Mouse (Mus musculus): ENCODE measurements around the gene Clpx.
A peak's percentile ranks its signal among the peaks of the same experiment; 100 is the strongest.
"Not testable (repeated sequence)": the region's sequence is repeated elsewhere in the genome, so short reads cannot be mapped to it uniquely, and the experiment has no call there.

Gene Clpx

GRCm38 (mm10) chr9:65289988-65290387 is 4.1 kb upstream of the Clpx start:
- no peak for DNase-seq (ENCODE audit: extremely low read depth, low read depth, low spot score)

DNA sequence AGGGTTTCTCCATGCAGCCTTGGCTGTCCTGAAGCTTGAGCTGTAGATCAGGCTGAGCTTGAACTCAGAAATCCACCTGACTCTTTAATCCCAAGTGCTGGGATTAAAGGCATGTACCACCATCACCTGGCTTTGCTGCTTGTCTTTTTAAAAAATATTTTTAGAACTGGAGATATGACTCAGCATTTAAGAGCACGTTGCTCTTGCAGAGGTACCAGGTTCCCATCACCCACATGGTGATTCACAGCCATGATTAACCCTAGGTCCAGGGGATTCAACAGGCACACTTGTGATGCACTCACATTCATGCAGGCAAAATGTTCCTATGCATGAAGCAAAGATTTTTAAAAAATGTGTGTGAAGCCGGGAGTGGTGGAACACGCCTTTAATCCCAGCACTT is 1.6 kb upstream of the Clpx start:
- no peak for DNase-seq (ENCODE audit: extremely low read depth, low read depth, low spot score)

DNA sequence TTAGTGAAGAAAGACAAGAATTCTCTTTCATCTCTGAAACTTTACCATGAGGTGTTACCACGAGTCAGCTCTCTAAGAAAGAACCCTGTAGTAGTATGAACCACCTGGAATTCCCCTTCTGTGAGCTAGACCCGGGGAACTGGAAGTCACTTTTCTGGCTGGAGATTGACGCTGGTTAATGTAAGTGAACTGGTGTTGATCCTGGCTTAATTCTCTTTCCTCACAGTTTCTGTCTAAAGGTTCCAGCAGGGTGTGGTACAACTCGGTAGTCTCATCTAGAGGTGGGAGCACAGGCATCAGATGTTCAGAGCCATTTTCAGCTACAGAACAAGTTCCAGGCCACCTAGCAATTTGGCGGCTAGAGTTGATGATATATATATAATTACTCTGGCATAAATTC is 941 bp upstream of the Clpx start:
- DNase-seq (ENCODE audit: extremely low read depth, low read depth, low spot score), result no peak

DNA sequence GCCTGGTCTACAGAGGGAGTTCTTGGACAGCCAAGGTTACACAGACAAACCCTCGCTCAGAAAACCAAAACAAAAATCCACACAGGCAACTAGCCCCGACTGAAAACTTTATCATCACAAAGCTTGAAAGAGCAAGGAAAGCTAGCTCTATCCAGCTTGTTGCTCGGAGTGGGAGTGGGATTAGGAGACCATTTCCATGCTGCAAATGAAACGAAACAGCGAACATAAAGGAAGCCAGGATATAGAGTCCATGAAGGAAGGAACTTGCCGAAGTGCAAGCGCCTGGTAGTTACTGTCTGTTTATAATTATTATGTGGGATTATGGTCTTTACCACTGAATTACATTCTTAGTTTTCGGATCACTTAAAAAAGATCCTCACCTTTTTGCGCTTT is 484 bp upstream of the Clpx start:
- DNase-seq (ENCODE audit: extremely low read depth, low read depth, low spot score), result no peak

- no peak for DNase-seq (ENCODE audit: extremely low read depth, low read depth, low spot score)
Observed at GRCm38 (mm10) chr9:65294716-65295378, 787 bp downstream of the Clpx start.

DNA sequence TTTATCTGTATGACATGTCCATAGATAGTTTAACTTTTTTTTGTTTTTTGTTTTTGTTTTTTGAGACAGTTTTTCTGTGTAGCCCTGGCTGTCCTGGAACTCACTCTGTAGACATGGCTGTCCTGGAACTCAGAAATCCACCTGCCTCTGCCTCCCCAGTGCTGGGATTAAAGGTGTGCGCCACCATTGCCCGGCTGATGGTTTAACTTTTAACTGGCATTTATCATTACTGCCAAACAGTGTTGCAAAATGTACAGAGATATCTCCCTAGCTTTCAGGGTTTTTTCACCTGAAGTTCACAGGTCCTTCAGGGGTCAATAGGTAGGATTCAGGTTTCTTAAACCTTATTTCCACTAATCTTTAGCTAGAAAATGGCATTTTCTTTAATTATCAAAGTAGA is 3.0 kb downstream of the Clpx start:
- DNase-seq (ENCODE audit: extremely low read depth, low read depth, low spot score), result no peak

GRCm38 (mm10) chr9:65298761-65299160 is 4.7 kb downstream of the Clpx start:
- DNase-seq (ENCODE audit: extremely low read depth, low read depth, low spot score), result no peak

DNA sequence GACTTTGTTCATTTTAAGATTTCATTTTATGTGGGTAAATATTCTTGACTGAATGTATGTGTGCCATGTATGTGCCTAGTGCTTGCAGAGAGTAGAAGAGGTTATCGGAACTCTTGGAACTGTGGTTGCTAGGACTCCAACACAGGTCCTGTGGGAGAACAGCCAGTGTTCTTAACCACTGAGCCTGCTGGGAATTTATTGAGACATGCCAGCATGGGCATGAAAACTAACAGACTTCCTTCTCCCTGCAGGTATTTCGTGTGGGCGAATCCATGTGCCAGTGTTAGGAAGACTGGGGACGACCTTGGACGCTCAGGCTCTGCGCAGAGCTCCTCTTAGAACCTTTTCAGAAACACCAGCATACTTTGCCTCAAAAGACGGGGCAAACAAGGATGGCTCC is 5.6 kb downstream of the Clpx start:
- peak; percentile 89 for DNase-seq (ENCODE audit: extremely low read depth, low read depth, low spot score)

DNA sequence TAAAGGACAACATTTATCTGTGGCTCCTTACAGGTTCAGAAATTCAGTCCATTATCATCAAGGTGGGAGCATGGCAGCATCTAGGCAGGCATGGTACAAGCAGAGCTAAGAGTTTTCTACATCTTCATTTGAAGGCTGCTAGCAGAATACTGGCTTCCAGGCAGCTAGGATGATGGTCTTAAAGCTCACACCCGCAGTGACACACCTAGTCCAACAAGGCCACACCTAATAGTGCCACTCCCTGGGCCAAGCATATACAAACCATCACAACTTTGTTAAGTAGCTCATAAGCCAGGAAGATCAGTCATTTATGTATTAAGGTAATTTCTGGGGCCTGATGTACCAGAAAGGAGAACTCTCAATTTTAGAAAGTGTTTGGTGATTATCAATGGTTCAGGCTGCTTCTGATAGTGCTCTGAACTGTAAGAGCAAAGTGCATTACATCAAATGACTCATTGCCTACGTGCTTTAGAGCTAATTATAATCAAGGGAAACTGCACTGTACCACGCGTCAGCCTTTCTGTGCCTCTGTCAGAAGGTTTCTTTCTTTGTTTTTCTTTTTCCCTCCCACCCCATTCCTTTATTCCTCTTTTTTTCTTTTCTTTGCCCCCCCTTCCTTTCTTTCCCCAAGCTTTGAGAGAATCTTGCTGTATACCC is 8.4 kb downstream of the Clpx start:
- no peak for DNase-seq (ENCODE audit: extremely low read depth, low read depth, low spot score)

DNA sequence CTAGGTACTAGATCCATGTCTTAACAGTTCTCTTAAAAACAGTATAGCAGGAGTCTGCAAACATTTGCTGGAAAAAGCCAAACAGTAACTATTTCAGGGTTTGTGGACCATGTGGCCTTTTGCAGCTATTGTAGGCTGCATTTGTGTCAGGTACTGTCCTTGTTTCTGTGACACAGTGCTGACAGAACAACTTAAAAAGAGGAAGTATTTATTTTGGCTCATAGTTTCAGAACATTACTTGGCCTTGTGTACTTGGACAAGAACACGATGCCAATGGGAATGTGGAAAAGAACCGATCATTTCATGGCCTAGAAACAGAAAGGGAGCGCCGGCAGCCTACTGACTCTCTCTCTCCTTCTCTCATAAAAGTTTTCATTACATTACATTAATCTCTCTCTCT is 9.5 kb downstream of the Clpx start:
- DNase-seq (ENCODE audit: extremely low read depth, low read depth, low spot score), result no peak

DNA sequence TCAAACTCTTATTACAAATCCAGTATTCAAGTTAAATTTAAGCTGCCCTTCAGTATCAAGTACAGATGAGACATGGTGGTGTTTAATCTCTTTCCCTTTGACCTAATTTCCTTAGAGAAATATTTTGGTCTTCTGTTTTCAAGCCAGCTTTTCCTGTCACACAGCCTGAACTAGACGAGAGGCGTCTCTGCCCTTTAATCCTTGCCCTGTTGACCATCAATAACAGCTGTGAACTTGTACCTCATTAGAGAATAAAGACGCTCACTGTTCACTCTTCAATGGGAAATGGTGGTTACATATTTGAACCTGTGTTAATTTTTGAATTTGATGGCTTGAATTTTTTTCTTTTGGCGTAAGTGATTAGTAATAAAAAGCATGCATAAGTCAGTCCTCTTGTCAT is 10.2 kb downstream of the Clpx start:
- DNase-seq (ENCODE audit: extremely low read depth, low read depth, low spot score), result no peak

DNA sequence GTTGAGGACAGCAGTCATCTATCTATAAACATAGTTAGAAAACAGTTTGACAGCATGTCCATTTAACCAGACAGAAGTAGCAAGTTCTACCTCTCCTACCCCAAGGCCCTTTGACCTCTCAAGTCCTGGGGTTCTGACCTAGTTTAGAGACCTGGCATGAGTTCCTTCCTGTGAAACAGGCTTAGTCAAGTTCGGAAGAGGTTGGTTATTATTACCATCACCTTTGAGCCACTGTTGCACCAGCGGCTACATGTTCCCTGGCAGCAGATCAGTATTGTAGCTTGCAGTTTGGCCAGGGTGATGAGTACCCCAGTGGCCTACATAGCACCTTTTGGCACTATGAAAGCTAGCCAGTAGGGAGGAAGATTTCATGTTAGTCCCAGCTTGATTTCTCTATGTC is 12.6 kb downstream of the Clpx start:
- peak; percentile 87 for DNase-seq (ENCODE audit: extremely low read depth, low read depth, low spot score)

DNA sequence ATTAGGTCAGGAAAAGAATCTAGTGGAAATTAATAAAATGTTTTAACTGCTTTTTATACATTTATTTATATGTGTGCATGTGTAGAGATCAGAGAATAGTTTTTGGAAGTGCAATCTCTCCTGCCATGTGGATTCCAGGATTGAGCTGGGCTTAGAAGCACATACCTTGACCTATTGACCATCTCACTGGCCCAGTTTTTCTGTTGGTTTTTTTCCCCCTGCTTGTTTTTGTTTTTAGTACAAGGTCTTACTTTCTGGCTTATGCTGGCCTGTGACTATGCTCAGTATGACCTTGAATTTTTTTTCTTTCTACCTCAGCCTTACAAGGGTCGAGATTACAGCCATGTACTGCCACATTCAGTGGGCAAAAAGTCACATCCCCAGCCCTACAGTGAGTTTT is 14.0 kb downstream of the Clpx start:
- no peak for DNase-seq (ENCODE audit: extremely low read depth, low read depth, low spot score)

DNA sequence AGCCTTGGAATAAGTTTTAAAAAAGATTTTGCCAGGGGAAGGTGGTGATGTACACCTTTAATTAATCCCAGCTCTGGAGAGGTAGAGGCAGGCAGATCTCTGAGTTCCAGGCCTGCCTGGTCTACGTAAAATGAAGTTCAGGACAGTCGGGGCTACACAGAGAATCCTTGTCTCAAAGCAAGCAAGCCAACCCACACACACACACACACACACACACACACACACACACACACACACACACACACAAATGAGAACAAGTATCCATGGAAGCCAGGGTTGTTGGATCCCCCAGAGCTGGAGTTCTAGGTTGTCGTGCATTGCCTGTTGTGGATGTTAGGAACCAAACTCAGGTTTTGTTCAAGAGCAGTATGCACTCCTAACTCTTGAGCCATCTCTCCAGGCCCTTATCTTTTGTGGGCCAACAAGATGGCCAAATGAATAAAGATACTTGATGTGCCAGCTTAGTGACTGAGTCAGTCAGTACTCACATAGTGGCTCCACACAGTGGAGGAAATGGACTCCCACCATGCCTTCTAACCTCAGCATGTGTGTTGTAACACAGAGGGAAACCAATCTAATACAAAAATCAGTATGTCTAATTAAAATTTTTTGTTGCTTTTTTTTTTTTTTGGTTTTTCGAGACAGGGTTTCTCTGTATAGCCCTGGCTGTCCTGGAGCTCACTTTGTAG is 18.8 kb downstream of the Clpx start:
- DNase-seq (ENCODE audit: extremely low read depth, low read depth, low spot score), result no peak

- DNase-seq (ENCODE audit: extremely low read depth, low read depth, low spot score), result no peak
Observed at GRCm38 (mm10) chr9:65313846-65314245, 19.8 kb downstream of the Clpx start.

DNA sequence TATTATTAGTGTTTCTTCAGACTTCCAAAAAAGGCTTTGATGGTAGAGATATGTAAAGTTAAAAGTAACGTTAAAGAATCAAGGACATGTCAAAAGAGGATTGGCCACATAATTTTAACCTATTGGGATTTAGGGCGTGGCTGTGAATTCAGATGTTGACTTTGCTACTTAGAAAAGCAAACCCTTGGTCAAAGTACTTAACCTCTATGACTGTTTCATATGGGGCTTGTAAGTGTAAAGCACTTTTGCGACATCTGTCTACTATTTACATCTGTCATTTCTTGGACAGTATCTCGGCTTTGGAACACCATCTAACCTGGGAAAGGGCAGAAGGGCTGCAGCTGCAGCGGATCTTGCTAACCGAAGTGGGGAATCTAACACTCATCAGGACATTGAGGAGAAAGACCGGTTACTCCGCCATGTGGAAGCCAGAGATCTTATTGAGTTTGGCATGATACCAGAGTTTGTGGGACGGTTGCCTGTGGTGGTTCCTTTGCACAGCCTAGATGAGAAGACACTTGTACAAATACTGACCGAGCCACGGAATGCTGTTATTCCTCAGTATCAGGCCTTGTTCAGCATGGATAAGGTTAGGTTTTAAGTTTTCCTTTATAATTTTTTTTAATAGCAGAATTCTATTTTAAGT is 28.3 kb downstream of the Clpx start:
- no peak for DNase-seq (ENCODE audit: extremely low read depth, low read depth, low spot score)

- no peak for DNase-seq (ENCODE audit: extremely low read depth, low read depth, low spot score)
Observed at GRCm38 (mm10) chr9:65325971-65326370, 31.9 kb downstream of the Clpx start.

DNA sequence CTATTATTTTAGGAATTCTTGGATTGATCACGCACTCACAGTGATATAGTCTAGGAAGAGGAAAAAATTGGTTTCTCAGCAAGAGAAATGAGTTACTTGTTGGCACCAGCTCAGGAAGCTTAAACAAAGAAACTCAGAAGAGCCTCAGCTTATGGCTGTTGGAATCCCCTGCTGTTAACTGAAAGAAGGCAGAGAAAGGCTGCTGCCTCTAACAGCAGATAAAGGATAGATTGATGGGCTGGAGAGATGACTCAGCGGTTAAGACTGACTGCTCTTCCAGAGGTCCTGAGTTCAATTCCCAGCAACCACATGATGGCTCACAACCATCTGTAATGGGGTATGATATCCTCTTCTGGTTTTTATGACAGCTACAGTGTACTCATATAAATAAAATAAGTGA is 33.3 kb downstream of the Clpx start:
- no peak for DNase-seq (ENCODE audit: extremely low read depth, low read depth, low spot score)

DNA sequence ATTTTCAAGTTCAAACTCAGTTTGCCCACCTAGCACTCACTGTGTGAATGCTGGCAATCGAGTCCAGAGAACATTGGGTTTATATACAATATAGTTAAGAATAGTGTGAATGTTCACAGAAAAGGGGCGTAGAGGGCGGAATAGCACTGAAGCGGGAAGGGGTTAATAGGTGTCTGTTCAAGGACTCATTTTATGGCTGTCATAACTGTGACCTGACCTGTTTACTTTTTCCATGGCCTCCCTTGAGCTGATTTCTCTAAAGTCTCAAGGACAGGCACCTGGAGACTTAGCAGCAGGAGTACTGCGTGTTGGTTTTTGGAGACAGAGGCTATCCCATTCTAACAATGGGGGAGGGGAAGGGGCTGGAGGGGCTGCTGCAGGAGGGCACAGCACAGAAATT is 39.9 kb downstream of the Clpx start:
- DNase-seq (ENCODE audit: extremely low read depth, low read depth, low spot score), result no peak

GRCm38 (mm10) chr9:65339146-65339545 is 45.1 kb downstream of the Clpx start:
- DNase-seq (ENCODE audit: extremely low read depth, low read depth, low spot score), result no peak

DNA sequence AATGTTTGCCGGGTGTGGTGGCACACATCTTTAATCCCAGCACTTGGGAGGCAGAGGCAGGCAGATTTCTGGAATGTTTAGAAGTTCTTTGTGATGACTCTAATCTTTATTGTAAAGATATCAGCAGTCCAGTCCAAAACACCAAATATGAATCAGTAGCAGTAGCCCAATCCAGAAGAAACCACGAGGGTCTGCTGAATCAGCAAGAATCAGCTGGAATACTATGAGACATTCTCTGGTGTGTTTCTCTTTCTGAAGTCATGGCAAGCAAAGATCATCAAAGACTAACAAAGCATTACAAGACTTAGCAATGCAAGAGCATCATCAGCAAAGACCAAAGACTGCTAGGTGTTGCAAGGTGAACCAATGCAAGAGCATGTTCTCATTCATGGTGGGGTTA is 46.4 kb downstream of the Clpx start:
- no peak for DNase-seq (ENCODE audit: extremely low read depth, low read depth, low spot score)

DNA sequence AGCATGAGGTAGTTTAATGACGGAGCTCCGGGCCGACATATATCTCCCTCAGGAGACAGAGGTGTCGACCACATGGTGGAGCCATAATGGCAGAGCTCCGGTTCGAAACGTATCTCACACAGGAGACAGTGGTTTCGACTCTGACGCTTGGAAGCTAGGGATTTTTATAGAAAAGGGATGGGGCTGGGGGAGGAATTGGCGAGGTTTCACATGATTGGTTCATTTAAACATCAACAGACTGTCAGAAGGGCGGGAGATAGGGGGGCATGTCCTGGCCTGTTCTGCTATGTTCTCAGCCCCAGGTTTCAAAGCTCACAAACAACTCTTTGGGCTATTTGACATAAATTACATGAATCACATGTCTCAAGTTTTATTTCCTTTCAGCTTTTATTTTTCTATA is 51.4 kb downstream of the Clpx start:
- DNase-seq (ENCODE audit: extremely low read depth, low read depth, low spot score), result not testable (repeated sequence)

Data from fat pad, adult 2 months (tissue).